Mouse (Mus musculus): ENCODE data around the gene Arhgap9.
"Not testable (repeated sequence)": the region's sequence is repeated elsewhere in the genome, so short reads cannot be mapped to it uniquely, and the experiment has no call there.

Arhgap9 gene

DNA sequence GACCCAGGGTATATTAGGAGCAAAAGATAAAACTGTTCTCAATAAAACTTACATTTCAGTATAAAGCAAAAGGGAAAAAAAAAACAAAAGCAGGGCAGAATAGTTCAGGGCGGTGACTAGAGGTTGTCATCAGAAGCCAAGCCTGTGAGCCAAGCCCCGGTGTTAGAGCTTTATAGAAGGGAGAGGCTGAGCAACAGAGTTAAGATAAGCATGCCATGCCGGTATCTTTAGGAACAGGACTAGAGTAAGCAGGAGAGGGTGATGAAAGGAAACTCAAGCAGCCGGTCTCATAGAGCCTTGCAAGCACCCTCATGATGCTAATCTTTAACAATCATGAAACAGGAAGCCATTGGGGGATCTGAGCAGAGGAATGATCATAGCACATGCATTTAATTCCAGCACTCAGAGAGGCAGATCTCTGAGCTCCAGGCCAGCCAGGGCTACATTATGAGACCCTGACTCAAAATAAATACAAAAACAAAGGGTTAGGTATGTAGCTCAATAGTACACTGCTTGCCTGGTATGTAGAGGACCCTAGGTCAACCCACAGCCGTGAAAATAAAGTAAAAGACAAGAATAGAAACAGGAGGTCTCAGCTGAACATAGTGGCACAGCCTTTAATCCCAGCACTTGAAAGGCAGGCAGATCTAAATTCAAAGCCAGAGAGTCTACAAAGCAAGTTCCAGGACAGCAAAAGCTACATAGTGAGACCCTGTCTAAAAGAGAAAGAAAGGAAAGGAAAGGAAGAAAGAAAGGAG is 29.7 kb upstream of the Arhgap9 start:
- no peak for DNase-seq (ENCODE audit: low spot score in 2 of 2)

DNA sequence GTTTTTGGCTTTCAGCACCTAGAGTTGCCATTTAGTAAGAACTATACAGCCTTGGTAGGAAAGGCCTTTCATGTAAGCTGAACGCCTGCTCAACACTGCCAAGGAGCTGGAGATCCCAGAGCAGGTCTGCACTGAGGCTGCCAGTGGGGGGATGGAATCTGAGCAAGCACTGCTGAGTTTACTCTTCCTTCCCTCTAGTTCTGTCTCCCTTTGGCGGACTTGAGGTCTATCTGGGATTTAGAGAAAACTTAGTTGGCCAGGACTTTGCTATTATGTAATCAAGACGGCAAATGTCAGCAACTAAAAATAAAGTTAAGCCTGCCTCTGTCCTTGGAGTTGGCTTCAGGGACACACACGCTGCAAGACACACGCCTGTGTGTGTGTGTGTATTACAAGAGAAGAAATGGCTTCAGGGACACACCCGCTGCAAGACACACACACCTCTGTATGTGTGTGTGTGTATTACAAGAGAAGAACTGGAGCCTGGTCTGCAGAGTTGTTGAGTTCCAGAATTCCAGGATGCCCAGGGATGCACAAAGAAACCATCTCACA is 28.7 kb upstream of the Arhgap9 start:
- no peak for DNase-seq (ENCODE audit: low spot score in 2 of 2)

DNA sequence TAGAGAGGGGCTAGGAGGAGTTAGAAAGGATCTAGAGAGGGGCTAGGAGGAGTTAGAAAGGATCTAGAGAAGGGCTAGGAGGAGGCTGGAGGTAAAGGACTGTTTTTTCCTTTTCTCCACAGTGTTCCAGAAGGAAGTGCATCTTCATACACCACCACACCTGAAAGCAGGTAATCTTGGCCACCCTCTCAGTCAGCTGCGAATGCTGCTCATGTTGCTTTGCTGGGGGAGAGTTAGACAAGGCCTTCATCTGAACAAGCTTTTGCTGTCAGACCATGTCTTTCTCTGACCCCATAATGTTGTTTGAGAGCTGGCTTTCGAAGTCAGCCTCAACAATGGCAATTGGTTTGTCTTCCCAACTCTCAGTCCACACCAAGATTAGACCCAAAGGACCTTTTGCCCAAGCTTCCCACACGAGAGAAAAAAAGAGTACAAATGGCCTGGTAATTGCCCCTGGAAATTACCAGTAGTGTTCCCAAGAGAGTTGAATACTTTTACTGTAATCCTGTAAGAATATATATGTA is 28.1 kb upstream of the Arhgap9 start:
- no peak for DNase-seq (ENCODE audit: low spot score in 2 of 2)

DNA sequence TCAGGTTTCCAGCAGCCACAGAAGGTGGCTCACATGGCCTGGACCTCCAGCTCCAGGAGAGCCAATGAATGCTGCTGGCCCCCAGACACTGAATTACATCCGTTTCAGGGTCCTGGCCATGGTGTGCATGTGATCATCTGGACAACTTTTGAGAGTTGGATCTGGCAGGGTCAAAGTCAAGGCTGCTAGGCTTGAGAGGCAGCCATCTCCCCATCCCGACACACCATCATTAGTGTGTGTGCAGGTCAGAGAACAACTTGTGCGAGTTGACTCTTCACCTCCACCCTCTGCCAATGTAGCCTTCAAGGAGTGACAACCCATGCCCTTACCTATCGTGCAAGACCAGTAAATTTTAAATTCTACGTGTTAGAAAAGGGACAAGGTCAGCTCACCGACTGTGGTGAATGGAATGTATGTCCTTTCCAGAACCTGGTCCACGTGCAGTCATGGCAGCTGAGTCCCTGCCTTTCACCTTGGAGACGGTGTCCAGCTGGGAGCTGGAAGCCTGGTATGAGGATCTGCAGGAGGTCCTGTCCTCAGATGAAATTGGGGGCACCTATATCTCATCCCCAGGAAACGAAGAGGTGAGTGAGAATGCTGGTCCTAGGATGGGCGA is 26.8 kb upstream of the Arhgap9 start:
- DNase-seq (ENCODE audit: low spot score in 2 of 2) = no peak

DNA sequence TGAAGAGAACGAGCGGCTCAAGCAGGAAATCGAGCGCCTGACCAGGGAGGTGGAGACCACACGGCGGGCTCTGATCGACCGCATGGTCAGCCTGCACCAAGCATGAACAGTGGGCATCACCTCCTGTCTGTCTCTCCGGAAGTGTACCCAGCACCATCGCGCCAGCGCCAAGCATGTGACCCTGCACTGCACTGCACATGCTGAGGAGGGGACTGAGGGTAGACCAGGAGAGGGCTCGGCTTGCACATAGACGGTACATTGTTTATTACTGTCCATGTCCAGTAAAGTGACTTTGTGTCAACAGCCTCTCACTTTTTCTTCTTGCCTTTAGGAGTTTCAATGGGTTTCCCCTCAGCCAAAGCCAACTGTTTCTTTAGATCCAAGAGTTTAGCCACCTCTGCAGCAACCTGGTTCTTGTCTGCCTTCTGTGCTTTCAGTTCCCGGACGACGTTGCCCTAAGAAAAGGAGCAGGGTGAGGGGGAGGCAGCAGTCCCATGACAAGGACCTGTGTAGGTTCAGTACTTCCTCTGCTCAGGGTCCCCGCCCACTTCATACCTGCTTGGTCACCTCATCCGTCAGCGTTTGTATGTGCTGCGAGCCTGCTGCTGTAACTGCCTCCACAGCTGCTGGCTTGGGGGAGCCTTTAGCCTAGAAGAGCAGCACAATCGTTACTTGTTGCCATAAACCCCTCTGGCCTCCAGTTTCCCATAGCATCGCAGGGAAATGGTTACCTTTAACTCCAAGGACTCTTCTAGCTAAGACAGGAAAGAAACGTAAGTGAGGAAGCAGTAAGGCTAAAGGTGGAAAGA is 25.6 kb upstream of the Arhgap9 start:
- DNase-seq (ENCODE audit: low spot score in 2 of 2) = no peak

DNA sequence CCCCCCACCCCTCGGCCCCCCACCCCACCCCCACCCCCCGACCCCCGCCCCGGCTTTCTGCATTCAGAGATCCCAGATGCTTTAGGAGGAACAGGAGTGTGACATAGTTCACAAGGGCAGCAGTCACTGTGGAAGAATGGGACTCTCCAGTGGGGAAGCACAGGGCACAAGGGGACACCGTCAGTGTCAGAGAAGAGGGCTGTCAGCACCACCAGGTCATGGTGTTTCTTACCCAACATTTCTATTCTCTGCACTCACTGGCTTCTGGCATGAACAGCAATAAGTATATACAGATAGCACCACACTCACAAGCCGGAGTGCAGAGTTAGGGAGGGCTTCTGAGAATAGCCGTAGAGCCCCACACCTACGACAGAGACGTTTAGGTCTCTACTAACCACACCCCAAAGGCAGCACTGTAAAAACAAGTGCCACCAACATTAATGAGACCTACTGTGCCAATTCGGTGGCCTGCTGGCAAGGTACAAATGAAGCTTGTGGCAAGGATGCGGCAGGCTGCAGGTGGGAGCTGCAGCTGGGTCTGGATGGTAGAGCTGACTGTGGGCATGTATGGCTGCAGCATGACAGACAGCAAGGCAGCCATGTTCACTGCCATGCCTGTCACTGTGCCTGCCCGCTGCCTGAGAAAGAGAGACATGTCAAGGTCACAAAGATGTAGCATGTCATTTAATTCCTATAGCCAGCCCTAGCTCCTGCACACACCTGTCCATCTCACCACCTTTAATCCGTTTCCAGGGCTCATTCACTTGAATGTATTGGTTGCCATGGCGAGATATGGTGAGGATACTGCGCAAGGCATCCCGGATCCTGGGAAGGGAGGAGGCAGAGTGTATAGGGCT is 24.5 kb upstream of the Arhgap9 start:
- no peak for DNase-seq (ENCODE audit: low spot score in 2 of 2)

DNA sequence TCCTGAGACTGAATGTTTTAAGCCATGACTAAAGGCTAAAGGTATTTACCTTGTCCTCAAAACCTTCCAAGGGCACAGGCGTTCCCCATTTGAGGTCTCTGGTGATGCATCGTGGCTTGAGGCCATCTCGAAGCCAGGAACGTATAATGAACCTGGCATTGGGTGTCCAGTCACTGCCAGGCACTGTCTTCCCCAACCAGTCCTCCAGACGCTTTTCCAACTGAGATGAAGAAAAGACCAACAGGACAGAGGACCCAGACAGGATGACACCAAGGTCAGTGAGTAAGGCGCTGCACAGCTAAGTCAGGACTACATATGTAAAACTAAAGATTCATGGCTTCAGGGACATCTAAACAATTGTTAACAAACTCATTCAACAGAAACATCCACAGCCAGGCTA is 21.4 kb upstream of the Arhgap9 start:
- no peak for DNase-seq (ENCODE audit: low spot score in 2 of 2)

DNA sequence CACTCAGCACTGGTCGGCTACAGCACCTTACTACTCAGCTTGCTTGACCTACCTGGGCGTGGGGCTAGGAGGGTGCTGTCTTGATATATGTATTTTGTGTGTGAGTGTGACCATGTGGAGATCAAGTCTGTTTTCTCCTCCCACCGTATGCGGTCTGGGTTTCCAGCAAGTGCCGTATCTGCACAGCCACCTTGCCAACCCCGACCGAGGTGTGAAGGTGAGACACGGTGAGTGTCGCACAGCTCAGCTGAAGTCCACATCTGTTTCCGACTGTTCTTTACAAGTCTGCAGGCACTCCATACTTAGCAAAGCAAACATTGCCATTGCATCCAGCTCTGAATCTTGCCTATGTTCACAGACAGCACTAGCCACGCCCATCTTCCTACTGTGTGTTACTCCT is 18.6 kb upstream of the Arhgap9 start:
- no peak for DNase-seq (ENCODE audit: low spot score in 2 of 2)

DNA sequence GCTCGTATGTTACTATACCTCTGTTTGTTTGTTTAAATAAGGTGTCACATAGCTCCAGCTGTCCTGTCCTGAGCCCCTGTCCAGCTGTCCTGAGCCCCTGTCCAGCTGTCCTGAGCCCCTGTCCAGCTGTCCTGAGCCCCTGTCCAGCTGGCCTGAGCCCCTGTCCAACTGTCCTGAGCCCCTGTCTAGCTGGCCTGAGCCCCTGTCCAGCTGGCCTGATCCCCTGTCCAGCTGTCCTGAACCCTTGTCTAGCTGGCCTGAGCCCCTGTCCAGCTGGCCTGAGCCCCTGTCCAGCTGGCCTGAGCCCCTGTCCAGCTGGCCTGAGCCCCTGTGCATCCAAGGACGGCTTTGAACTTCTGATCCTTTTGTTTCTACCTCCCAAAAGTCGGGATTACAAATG is 12.6 kb upstream of the Arhgap9 start:
- DNase-seq (ENCODE audit: low spot score in 2 of 2) = not testable (repeated sequence)

DNA sequence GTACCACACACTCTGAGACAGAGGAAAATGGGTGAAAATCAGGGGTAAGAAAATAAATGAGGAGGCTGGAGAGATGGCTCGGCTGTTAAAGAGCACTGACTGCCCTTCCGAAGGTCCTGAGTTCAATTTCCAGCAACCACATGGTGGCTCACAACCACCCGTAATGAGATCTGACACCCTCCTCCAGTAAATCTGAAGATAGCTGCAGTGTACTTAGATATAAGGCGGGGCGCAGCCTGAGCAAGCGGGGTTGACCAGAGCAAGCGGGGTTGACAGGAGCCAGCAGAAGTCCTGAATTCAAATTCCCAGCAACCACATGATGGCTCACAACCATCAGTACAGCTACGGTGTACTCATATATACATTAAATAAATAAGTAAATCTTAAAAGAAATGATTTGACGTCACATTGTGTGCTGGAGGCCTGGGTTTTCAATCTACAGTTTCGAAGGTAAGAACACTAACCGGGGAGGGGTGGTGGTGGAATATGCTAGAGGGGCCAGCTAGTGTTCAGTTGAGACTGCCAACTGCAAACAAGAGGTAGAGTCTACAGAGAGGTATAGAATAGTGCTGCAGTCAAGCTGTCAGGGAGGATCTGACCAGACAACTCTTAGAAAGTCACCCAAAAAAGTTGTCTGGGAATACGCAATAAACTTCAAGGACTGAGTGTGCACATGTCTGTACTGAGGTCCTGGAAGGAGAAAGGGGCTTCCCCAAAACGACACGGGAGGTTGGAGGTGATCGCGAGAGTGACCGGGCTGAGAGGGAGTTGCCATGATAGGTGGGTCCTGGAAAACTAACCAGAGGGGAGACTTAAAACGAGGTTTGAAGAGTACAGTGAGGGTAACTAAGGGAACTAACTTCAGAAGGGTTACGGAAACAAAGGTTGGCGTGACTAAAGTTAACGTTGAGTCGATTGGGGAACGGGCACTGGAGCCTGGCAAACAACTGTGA is 11.0 kb upstream of the Arhgap9 start:
- DNase-seq (ENCODE audit: low spot score in 2 of 2) = no peak

DNA sequence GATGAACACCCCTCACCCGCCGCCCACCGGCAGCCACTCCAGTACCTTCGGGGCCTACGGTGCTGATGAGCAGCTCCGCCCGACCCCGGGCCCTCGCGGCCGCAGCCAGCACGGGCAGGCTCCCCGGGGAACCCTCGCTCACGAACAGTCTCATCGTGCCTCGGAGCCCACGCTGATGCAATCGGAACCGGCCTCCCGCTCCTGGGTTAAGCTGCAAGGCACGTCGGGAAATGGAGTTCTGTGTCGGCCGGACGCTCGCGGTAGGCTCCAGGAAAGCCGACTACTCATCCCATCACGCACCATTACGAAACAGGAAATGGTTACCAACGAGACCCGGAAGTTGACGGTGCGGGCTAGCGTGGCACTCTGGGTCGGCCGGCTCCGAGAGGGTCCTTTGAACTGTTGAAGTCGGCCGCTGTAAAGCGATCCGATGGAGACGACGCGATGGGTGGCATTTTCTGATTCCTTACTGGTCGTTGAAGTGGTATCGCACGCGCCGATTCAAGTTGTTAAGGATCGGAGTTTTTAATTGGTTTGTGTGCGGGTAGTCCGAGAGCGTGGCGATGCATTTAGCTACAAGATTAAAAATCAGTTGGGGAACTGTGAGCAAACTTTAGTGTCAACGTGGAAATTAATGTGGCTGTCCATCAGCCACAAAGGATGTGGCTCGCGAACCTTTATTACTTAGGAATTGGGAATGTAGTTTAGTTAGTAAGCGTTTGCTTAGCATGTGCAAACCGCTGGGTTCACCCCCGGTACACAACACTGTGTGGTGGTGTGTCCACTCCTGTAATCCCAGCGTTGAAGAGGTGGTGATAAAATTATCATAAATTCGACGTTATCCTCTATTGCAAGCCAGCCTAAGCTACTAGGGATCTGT is 10.0 kb upstream of the Arhgap9 start, which contains the start of gene Mars:
TSS of gene Mars (minus strand) at position 311 of the 880 bp plus-strand sequence.
- DNase-seq (ENCODE audit: low spot score in 2 of 2) = peak; percentile 97

DNA sequence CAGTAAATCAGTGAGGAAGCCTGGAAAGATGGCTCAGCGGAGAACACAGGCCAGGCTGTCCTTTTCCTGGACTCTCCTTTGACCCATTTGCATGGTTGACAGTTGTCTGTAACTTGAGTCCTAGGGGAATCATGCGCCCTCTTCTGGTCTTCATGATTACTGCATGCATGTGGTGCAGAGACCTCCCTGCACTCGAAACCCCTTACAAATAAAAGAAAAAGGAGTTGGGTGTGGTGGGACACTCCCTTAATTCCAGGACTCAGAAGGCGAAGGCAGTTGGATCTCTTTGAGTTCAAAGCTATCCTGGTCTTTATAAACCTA is 9.4 kb upstream of the Arhgap9 start:
- peak; percentile 82 to 86 for DNase-seq (ENCODE audit: low spot score in 2 of 2)

DNA sequence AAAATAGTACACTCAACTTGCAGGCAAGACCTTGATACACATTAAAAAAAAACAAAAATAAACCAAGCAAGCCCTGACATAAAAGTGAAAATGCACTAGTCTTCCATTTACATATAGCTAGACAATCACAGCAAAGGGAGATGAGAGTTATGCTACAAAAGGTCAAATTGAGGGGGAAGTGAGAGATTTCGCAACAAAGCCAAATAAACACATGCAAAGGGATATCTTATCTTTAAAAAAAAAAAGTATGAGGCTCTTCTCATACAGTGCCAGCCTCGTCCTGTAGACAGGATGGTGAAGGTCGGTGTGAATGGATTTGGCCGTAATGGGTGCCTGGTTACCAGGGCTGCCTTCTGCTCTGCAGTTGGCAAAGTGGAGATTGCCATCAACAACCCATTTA is 8.9 kb upstream of the Arhgap9 start:
- no peak for DNase-seq (ENCODE audit: low spot score in 2 of 2)

DNA sequence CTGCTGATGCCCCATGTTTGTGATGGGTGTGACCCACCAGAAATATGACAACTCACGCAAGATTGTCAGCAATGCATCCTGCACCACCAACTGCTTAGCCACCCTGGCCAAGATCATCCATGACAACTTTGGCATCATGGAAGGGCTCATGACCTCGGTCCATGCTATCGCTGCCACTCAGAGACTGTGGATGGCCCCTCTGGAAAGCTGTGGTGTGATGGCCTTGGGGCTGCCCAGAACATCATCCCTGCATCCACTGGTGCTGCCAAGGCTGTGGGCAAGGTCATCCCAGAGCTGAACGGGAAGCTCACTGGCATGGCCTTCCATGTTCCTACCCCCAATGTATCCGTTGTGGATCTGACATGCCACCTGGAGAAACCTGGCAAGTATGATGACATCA is 8.2 kb upstream of the Arhgap9 start:
- not testable (repeated sequence) for DNase-seq (ENCODE audit: low spot score in 2 of 2)

DNA sequence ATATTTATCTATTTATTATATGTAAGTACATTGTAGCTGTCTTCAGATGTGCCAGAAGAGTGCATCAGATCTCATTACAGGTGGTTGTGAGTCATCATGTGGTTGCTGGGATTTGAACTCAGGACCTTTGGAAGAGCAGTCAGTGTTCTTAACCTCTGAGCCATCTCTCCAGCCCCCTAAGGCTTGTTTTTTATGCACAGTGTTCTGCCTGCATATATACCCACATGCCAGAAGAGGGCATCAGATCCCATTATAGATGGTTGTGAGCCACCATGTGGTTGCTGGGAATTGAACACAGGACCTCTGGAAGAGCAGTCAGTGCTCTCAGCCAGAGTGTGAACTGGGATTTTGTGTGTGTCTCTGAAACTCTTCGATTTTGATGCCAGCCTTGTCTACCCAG is 6.8 kb upstream of the Arhgap9 start:
- not testable (repeated sequence) for DNase-seq (ENCODE audit: low spot score in 2 of 2)

DNA sequence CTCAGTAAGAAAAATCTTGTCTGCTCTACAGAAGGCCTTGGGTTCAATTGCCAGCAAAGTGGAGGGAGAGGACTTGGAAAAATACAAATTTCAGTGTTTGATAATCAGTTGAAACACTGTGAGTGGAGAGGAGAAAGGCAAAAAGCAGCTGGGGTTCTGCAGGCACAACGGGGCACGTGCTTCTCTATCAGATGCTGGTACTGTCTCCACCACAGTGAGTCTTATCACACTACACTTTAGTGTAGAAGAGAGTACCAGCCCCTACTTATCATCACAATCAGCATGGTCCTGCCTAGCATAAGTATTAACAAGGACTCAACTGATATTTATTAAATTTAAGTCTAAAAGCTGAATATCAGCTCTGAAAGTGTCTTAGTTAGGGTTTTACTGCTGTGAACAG is 4.5 kb upstream of the Arhgap9 start:
- no peak for DNase-seq (ENCODE audit: low spot score in 2 of 2)

DNA sequence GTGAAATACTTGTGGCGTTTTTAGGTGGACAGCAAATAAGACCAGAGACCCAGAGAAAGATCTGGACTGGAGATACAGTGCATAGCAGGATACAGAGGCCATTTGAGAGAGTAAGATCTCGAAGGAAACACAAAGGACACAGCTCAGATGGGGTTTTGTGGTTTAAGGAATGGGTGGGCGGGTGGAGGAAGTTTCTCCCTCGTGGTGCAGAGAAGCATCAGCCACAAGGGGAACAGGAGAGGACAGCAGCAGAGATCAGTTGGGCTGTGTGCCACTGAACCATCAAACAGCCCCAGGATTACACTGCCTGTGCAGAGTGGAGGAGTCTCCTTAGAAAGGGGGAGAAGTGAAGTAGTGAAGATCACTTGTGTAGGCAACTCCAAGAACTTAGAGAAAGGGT is 3.8 kb upstream of the Arhgap9 start:
- DNase-seq (ENCODE audit: low spot score in 2 of 2) = no peak

DNA sequence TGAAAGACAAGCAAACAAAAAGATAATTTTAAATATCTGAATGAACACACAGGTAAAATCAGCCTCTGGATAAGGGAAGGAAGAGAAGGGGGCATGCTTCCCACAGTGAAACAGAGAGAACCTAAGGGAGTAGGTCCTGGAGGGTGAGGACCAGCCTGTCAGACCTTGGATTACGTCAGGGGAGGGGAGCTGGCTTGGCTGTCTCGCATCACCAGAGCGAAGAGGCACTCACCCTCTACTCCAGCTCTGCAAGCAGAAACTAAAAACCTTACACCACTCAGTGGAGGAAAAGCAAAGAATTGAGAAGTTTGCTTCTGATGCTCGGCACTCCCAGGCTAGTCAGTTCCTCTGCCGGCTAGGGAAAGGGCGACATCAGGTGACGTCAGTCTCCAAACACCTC is 1.8 kb upstream of the Arhgap9 start:
- DNase-seq (ENCODE audit: low spot score in 2 of 2) = no peak

DNA sequence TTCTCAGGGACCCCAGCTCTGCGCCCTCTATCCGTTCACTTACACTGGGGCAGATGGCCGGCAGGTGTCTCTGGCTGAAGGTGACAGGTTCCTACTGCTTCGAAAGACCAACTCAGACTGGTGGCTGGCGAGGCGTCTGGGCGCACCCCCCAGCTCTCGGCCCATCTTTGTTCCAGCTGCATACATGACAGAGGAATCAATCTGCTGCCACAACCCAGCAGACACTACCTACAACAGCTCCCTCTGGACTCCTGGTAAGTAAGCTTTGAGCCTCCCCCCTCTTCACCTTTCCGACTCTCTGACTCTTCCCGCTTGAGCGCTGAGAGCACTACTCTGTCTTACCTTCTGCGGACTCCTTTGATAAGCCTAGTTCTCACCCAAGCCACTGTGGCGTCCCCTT is 414 bp downstream of the Arhgap9 start:
- no peak for DNase-seq (ENCODE audit: low spot score in 2 of 2)

Data from right cerebral cortex, adult 2 months (tissue).